Mouse (Mus musculus): ENCODE results near the gene Klhl21. TPM values are rescaled to one million over a fixed set of nuclear protein-coding genes. Genes with fewer than 3 reads are reported as not detected.
A peak's percentile ranks its signal among the peaks of the same experiment; 100 is the strongest.

Klhl21 gene
- total RNA-seq, 2 experiments from 2014 or later, result 53.0 to 56.9 TPM

DNA sequence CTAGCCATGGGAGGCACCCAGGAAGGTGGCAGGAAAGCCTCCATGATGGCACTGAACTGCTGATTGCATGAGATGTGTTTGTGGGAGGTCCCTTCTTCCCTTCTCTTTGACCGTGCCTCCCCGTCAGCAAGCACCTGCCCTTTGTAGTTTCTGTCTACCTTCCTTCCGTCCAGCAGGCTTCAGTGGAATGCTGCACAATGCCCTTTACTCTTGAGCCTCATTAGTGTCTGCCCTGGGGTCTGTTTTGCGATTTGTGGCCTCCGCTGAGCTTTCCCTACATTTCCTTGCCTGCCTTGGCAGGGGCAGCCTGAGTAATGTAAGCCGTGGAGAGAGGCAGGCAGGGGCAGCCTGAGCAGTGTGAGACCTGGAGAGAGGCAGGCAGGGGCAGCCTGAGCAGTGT is 36.0 kb downstream of the Klhl21 start:
- intact Hi-C loops (cut with DNase I), result loop anchor here (5.0 kb wide), 1 partner anchor 43 kb away; no protein-coding TSS in a partner anchor
- DNase-seq, result no peak

DNA sequence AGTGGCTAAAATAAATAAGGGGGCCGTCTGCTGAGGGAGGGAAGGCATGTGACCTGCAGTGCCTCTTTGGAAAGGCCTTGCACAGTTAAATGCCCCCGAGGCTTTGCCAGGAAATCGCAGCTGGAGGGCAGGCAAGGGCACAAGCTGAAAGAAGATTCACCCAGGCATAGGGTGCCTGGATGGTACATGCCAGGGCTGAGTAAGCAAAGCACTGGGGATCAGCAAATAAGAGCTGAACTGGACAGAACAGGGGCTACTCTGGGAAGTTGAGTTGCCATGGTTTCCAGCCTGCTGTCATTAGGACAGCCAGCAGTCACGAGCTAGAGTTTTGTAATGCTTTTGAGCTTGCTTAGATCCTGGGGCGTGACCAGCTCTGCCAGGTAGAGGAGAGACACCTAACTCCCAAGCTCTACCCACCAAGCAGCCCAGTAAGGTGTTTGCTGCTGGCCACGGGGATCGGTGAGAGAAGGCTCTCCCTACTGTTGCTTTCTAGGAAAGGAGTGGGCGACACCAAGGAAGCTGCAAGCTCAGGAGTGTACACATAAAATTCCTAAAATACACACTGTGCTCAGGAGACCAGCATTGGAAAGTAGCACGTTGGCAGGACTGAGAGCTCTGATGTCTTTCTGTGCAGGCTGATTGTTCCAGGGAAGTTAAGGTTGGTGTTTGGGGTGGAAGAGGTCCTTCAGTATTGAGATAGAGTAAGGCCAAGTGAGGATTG is 53.9 kb downstream of the Klhl21 start:
- DNase-seq, result peak; percentile 32 to 55
- intact Hi-C loops (cut with DNase I), result no loop called here

DNA sequence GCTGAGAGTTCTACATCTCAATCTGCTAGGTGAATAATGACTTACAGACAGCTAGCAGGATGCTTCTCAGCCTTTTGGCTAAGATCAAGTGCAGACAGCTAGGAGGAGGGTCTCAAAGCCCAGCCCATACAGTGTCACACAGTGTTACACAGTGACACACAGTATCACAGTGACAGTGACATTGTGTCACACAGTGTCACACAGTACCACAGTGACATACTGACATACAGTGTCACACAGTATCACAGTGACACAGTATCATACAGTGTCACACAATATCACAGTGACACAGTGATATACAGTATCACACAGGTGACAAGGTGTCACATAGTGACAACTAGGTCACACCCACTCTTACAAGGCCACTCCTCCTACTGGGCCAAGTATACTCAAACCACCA is 58.7 kb downstream of the Klhl21 start:
- intact Hi-C loops (cut with DNase I), result no loop called here
- DNase-seq, result no peak

Other genes with a start within 250 kb of the Klhl21 start
- gene Camta1, start 146.9 kb upstream of the Klhl21 start, total RNA-seq (2021), result 100 to 1,000 TPM; 193 to 199 TPM
- 100 to 1,000 TPM in 1 of 2 experiments, 10 to 100 TPM in 1; 94.7 to 103 TPM for gene Dnajc11, start 75.1 kb upstream of the Klhl21 start, total RNA-seq (2021)
- gene Thap3, start 19.8 kb upstream of the Klhl21 start, total RNA-seq (2021), result 10 to 100 TPM; 13.9 to 14.5 TPM
- gene Phf13, start 12.5 kb upstream of the Klhl21 start, total RNA-seq (2021), result 1 to 10 TPM; 7.6 to 8.5 TPM
- gene Zbtb48, start 18.9 kb downstream of the Klhl21 start, total RNA-seq (2021), result 1 to 10 TPM; 4.7 to 7.5 TPM
- gene Tas1r1, start 29.8 kb downstream of the Klhl21 start, total RNA-seq (2021), result under 1 TPM in 1 of 2 experiments, not detected in 1; 0.07 TPM
- gene Nol9, start 30.5 kb downstream of the Klhl21 start, total RNA-seq (2021), result 10 to 100 TPM; 10.5 to 10.9 TPM
- 10 to 100 TPM; 27.0 to 28.9 TPM for gene Plekhg5, start 63.7 kb downstream of the Klhl21 start, total RNA-seq (2021)
- gene Tnfrsf25, start 107.1 kb downstream of the Klhl21 start, total RNA-seq (2021), result 1 to 10 TPM; 4.0 to 6.7 TPM
- 1 to 10 TPM; 1.4 to 2.0 TPM for gene Espn, start 143.6 kb downstream of the Klhl21 start, total RNA-seq (2021)
- gene Hes2, start 150.1 kb downstream of the Klhl21 start, total RNA-seq (2021), result not detected
- gene Acot7, start 169.3 kb downstream of the Klhl21 start, total RNA-seq (2021), result 10 to 100 TPM; 37.3 to 39.3 TPM